Mouse (Mus musculus): ENCODE results near the gene Rwdd2b. TPM values are rescaled to one million over a fixed set of nuclear protein-coding genes. Genes with fewer than 3 reads are reported as not detected.
A peak's percentile ranks its signal among the peaks of the same experiment; 100 is the strongest.

Gene Rwdd2b
- total RNA-seq, 1 experiment from 2014 or later, result 18.8 TPM

- ATAC-seq (replicated peaks in 1 of 2; ENCODE audit: insufficient read depth in 1 of 2, low FRiP score in 2 of 2, low TSS enrichment in 1 of 2, low read depth in 1 of 2, poor library complexity in 2 of 2, severe bottlenecking in 2 of 2), result no peak
These were observed 5.4 kb downstream of the Rwdd2b start for GRCm38 (mm10) chr16:87434946-87435345.

- ATAC-seq (replicated peaks in 1 of 2; ENCODE audit: insufficient read depth in 1 of 2, low FRiP score in 2 of 2, low TSS enrichment in 1 of 2, low read depth in 1 of 2, poor library complexity in 2 of 2, severe bottlenecking in 2 of 2), result no peak
These were observed 6.1 kb downstream of the Rwdd2b start for GRCm38 (mm10) chr16:87434266-87434665.

DNA sequence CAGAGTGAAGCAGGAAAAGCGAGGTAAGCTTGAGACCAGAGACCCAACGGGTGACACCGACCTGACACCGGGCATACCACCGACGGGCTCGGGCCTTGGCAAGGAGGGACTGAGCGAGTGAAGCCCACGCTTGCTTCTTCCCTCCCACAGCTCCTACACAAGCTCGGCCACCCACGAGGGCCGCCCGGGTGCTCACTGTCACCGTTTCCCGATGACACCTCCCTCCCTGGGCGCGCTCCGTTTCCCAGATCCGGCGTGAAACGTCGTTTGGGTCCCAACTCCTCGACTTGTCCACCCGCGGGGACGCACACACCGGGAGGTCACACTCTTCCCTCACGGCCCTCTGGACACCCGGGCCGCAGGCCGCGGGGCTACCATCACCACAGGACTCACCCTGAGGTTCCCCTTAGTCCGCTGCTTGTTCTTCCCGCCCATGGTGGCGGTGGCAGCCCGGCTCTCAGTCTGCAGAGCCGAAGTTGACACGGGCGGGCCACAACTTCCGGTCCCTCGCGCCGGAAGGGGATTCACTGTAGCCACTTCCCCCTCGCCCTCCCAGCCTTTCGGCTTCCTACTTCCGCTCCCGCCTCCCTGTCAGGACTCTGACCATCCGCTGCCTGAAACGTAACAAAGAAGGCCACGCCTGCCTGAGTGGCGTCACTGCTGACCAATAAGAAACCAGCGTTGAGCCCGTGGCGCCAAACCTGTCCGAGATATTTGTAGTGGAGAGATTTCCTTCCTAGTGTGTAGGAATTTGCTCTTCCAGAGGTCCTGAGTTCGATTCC is 8.1 kb downstream of the Rwdd2b start, which contains the start of gene Ltn1:
Ltn1 (minus strand) TSS at position 580 of the 782 bp plus-strand sequence.
- ATAC-seq (replicated peaks in 1 of 2; ENCODE audit: insufficient read depth in 1 of 2, low FRiP score in 2 of 2, low TSS enrichment in 1 of 2, low read depth in 1 of 2, poor library complexity in 2 of 2, severe bottlenecking in 2 of 2), result peak; percentile 100

- ATAC-seq (replicated peaks in 1 of 2; ENCODE audit: insufficient read depth in 1 of 2, low FRiP score in 2 of 2, low TSS enrichment in 1 of 2, low read depth in 1 of 2, poor library complexity in 2 of 2, severe bottlenecking in 2 of 2), result no peak
These were observed 12.9 kb downstream of the Rwdd2b start for GRCm38 (mm10) chr16:87427516-87427915.

GRCm38 (mm10) chr16:87420662-87421061 is 19.7 kb downstream of the Rwdd2b start:
- ATAC-seq (replicated peaks in 1 of 2; ENCODE audit: insufficient read depth in 1 of 2, low FRiP score in 2 of 2, low TSS enrichment in 1 of 2, low read depth in 1 of 2, poor library complexity in 2 of 2, severe bottlenecking in 2 of 2), result no peak

GRCm38 (mm10) chr16:87405001-87405400 is 35.4 kb downstream of the Rwdd2b start:
- peak; percentile 56 to 71; a peak in 3 of 4 replicates for ATAC-seq (replicated peaks in 1 of 2; ENCODE audit: insufficient read depth in 1 of 2, low FRiP score in 2 of 2, low TSS enrichment in 1 of 2, low read depth in 1 of 2, poor library complexity in 2 of 2, severe bottlenecking in 2 of 2)

DNA sequence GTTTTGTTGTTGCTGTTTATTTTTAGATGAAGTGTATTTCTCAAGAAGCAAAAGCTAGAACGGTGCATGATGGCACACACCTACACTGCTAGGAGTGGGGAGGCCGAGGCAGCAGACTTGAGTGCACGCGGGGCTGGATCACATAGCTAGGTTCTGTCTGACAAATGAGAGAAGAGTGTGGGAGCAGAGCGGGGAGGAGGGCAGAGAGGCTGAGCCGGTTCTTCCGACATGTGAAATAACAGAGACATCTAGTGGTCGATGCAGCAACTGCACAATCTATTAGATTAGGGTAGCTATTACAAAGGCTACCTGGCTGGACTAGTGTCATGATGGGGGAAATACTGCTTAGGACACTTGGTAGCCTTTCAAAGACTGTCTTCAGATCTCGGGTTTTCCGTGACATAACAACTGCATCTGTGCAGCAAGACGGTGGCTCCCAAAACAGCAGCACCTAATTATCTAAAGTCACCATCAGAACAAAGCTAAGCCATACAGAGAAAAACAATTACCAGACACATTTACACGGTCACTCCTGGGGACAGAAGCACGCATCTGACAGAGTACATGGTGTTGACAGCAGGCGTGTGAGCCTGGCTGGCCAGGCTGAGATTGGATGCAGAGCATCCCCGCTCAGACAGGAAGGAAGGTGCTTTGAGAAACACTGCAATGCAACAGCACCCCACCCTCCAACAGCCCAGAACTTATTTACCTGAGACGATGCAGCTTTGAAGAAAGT is 46.4 kb downstream of the Rwdd2b start:
- ATAC-seq (replicated peaks in 1 of 2; ENCODE audit: insufficient read depth in 1 of 2, low FRiP score in 2 of 2, low TSS enrichment in 1 of 2, low read depth in 1 of 2, poor library complexity in 2 of 2, severe bottlenecking in 2 of 2), result peak; percentile 91 to 93

DNA sequence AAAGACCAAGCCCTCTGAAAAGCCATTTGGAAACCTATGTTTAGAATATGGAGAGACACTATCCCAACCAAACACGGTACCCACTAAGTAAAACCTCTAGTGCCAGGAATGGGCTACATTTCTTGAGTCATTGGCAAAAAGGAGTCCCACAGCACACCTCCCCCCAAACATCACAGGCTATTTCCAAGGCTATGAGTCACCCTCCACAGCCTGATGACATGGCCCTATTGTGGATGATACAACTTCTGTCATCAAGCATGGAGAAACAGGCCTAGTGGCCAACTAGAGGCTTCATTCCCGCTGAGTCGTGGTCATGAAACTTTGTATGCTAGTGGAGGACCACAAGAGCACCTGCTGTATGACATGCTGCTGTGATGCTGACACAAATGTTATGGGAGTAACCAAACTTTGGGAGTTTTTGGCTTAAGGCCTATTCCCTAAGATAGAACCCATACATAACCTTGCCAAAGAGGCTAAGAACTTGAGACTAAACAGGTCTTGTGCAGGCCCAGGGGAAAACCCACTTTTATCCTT is 52.9 kb downstream of the Rwdd2b start:
- ATAC-seq (replicated peaks in 1 of 2; ENCODE audit: insufficient read depth in 1 of 2, low FRiP score in 2 of 2, low TSS enrichment in 1 of 2, low read depth in 1 of 2, poor library complexity in 2 of 2, severe bottlenecking in 2 of 2), result no peak

DNA sequence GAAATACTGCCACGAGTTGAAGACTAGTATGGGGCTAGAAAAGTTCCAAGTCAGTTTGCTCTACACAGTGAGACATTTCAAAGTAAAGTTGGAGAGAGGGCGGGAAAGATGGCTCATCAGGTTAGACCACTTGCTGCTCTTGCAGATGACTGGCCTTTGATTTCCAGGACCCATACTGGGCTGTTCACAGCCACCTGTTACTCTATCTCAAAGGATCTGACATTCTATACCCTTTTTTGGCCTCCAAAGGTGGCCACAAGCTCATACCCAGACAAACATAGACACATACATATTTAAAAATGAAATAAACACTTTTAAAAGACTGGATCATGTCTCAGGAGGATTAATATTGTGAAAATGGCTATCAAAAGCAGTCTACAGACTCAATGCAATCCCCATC is 56.0 kb downstream of the Rwdd2b start:
- ATAC-seq (replicated peaks in 1 of 2; ENCODE audit: insufficient read depth in 1 of 2, low FRiP score in 2 of 2, low TSS enrichment in 1 of 2, low read depth in 1 of 2, poor library complexity in 2 of 2, severe bottlenecking in 2 of 2), result no peak

Other genes starting within 250 kb of the Rwdd2b start
- 13.8 and 15.1 TPM in 2 replicates for gene N6amt1, start 86.4 kb downstream of the Rwdd2b start, total RNA-seq (2017)
- 23.9 and 28.1 TPM in 2 replicates for gene Ltn1, start 8.0 kb downstream of the Rwdd2b start, total RNA-seq (2017)
- gene Usp16, start 14.1 kb upstream of the Rwdd2b start, total RNA-seq (2017), result 58.2 and 83.0 TPM in 2 replicates
- gene Cct8, start 55.3 kb upstream of the Rwdd2b start, total RNA-seq (2017), result 511 and 633 TPM in 2 replicates
- not detected in 2 replicates for gene Map3k7cl, start 112.8 kb upstream of the Rwdd2b start, total RNA-seq (2017)

Measured in hematopoietic stem cell, adult 5-6 weeks (primary cell).